Mouse (Mus musculus) embryonic facial prominence, embryonic 13.5 days (tissue): ENCODE measurements around the gene Bcas3. TPM values are rescaled to one million over a fixed set of nuclear protein-coding genes. Genes with fewer than 3 reads are reported as not detected.

Experiments used
- microRNA-seq: library from miRNA; unstranded; fragments of <30 nt; microRNA quantifications from one replicate; pipeline ENCODE4, GENCODE M21; 2016
- polyA plus RNA-seq: library from polyadenylated mRNA; unstranded; fragments of >200 nt; fragmentation: Nextera tagmentation; extraction: Ambion mirVana; gene quantifications from 2 replicates; pipeline ENCODE4 v1.2.1, GENCODE M21; 2015

The Bcas3 gene
- polyA plus RNA-seq, 1 experiment from 2014 or later = 33.1 TPM

Small RNA genes within 50 kb of the gene (microRNA-seq; reads per million reads assigned to microRNA genes)
- not detected for gene Mir5110

Other genes with a start within 250 kb of the Bcas3 start
- 4.2 and 5.6 TPM in 2 replicates for gene Usp32, start 213.0 kb upstream of the Bcas3 start, polyA plus RNA-seq
- gene 1700125H20Rik, start 182.8 kb upstream of the Bcas3 start, polyA plus RNA-seq = 0.65 TPM in 1 of 2 replicates, not detected in the other
- 40.1 and 40.5 TPM in 2 replicates for gene Appbp2, start 118.0 kb upstream of the Bcas3 start, polyA plus RNA-seq
- 17.2 and 19.5 TPM in 2 replicates for gene Ppm1d, start 41.9 kb upstream of the Bcas3 start, polyA plus RNA-seq